Mouse (Mus musculus): ENCODE measurements at regions not wholly inside any gene's neighbourhood (a gene's known extent, or its start where the extent isn't known, plus 50 kb on each side); places are given as distances from the start of the nearest gene placed in this dataset.

DNA sequence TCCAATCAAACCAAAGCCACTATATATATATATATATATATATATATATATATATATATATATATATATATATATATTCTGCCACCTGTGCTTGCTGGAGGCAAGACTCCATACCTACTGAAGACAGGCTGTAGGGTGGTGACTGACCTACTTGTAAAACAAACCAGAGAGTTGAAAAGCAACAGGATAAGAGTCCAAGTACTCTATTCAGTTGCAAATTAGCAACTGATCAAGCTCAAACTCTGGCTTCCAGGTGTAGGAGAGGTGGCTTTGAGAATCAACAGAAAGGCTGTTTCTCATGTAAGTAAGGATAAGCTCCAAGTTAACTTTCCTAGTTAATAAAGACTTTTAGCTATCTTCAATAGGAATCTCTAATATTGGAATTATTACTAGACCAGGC, 355.1 kb upstream of the Ercc4 start:
- no peak for TF ChIP-seq CTCF (IDR thresholded peaks at IDR 0.05; ENCODE audit: low read depth)
- no peak for TF ChIP-seq EP300 (IDR thresholded peaks at IDR 0.05; ENCODE audit: low read depth)
